Mouse (Mus musculus): Measurements from ENCODE around the gene Pi4k2b. TPM values are rescaled to one million over a fixed set of nuclear protein-coding genes. Genes with fewer than 3 reads are reported as not detected.

Pi4k2b gene
- polyA plus RNA-seq, 1 experiment from 2014 or later, result 11.8 TPM

DNA sequence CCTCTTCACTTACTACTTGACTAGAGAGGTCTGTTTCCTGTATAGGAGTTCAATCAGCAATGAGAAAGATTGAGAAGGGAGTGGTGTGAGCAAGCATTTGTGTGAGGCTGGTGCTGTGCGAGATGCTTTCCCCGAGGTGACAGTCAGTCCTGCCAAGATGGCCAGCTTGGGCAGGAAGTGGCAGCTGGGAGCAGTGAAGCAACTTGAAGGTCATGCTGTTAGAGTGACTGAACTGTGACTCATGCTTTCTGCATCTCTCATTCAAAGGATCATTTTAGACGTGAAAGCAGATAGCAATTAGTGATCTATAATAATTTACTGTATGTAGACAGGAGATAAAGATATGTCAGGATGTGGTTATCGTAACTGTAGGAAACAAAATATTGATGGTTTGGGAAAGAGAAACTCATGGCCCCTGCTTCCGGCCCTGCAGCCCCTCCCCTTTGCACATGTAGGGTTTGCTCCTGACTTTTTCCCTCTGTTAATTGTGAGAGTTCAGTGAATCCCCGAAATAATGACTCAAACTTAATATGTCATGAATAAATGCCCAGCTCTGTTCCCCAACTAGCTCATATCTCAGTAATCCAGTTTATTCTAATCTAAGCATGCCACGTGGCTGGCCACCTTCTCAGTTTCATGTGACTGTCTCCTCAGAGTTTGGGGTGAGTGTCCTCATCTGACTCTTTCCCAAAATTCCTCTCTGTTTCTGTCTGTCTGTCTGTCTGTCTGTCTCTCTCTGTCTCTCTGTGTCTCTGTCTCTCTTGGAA lies 45.4 kb downstream of the Pi4k2b start:
- Histone ChIP-seq H3K36me3 (ENCODE audit: control insufficient read depth, insufficient read depth, low read length) (no peaks in the 10 kb centered on the region), H3K9ac (ENCODE audit: low read depth, low read length) (no peak overlapping the region), H3K27ac (ENCODE audit: low read depth, low read length) (no peak overlapping the region), H3K4me2 (no peak overlapping the region), H3K4me1 (ENCODE audit: control insufficient read depth, insufficient read depth, low read length) (no peaks in the 10 kb centered on the region), H3K27me3 (ENCODE audit: control insufficient read depth, insufficient read depth, low read length) (no peaks in the 10 kb centered on the region), H3K9me3 (replicated peaks; ENCODE audit: control insufficient read depth, low read length) (no peaks in the 10 kb centered on the region), H3K4me3 (ENCODE audit: low read depth, low read length) (no peak overlapping the region)
- no peak for ATAC-seq (replicated peaks; ENCODE audit: insufficient number of reproducible peaks, low FRiP score, low TSS enrichment)
- WGBS (ENCODE audit: insufficient replicate concordance), result 68% methylated on average over 7 of the region's 7 CpGs

GRCm38 (mm10) chr5:52793230-52793629 lies 51.9 kb downstream of the Pi4k2b start:
- H3K27me3 ChIP-seq (ENCODE audit: control insufficient read depth, insufficient read depth, low read length), result no peaks in the 10 kb centered on the region
- H3K27ac ChIP-seq (ENCODE audit: low read depth, low read length), result no peak overlapping the region
- ATAC-seq (replicated peaks; ENCODE audit: insufficient number of reproducible peaks, low FRiP score, low TSS enrichment), result no peak
- WGBS (ENCODE audit: insufficient replicate concordance), result 92% methylated on average over 9 of the region's 9 CpGs
- H3K9ac ChIP-seq (ENCODE audit: low read depth, low read length), result no peak overlapping the region
- H3K9me3 ChIP-seq (replicated peaks; ENCODE audit: control insufficient read depth, low read length), result no peaks in the 10 kb centered on the region
- H3K36me3 ChIP-seq (ENCODE audit: control insufficient read depth, insufficient read depth, low read length), result peaks cover 5% of the 10 kb centered on the region
- H3K4me2 ChIP-seq, result no peak overlapping the region
- no peak overlapping the region for H3K4me3 ChIP-seq (ENCODE audit: low read depth, low read length)
- no peaks in the 10 kb centered on the region for H3K4me1 ChIP-seq (ENCODE audit: control insufficient read depth, insufficient read depth, low read length)

DNA sequence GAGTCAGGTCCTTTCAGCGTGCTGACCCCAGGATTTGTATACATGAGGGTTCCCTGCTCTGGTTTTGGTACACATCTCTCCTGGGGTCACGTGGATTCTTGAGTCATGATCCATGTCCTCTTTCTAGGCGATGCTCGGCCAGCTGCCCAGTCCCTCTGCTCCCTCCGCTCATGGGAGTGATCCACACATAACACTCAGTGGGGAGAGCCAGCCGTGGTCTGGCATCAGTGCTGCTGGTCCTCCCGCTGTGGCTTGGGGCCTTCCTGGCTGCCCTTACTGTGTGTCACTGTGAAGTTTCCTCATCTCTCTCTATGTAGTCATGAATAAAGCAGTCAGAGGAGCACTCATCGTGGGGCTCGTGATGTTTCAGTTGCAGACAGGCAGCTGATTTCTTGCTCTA lies 52.7 kb downstream of the Pi4k2b start:
- peaks cover 5% of the 10 kb centered on the region for H3K36me3 ChIP-seq (ENCODE audit: control insufficient read depth, insufficient read depth, low read length)

DNA sequence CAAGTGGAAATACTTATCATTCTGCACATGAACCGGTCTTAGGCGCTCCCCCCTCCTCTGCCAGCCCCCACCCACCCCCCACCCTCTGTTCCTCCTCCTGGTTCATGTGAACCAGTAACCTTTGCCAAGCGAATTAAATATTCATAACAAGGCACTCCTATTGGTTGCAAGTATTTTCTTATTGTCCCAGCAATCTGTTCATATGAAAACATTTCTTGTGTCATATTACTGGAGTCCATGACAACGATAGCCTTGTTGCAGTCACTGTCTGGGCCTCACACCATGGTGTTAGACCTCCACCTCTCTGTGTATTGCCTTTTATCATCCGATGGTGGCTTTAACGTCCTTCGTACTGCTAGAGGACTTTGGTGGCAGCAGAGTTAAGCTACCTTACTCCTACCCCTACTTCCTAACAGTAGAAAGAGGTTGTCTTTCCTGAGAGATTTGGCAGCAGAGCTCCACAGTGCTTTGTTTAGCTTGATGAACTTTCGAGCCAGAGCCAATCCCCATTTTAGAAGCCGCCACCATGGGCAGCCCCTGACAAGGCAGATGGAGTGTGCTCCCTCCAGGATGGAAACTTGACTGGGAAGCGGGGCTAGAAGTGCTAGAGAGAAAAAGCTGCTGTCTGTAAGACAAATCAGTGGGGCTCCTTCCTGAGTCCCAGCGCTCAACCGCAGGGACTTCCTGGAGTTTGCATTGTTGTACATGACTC lies 58.1 kb downstream of the Pi4k2b start:
- Histone ChIP-seq H3K36me3 (ENCODE audit: control insufficient read depth, insufficient read depth, low read length) (peaks cover 5% of the 10 kb centered on the region), H3K4me3 (ENCODE audit: low read depth, low read length) (no peak overlapping the region), H3K9me3 (replicated peaks; ENCODE audit: control insufficient read depth, low read length) (no peaks in the 10 kb centered on the region), H3K27ac (ENCODE audit: low read depth, low read length) (no peak overlapping the region), H3K4me1 (ENCODE audit: control insufficient read depth, insufficient read depth, low read length) (no peaks in the 10 kb centered on the region), H3K9ac (ENCODE audit: low read depth, low read length) (no peak overlapping the region), H3K4me2 (no peak overlapping the region), H3K27me3 (ENCODE audit: control insufficient read depth, insufficient read depth, low read length) (no peaks in the 10 kb centered on the region)
- no peak for ATAC-seq (replicated peaks; ENCODE audit: insufficient number of reproducible peaks, low FRiP score, low TSS enrichment)
- WGBS (ENCODE audit: insufficient replicate concordance), result 88% methylated on average over 12 of the region's 12 CpGs

More for the DNA sequence above, 52.7 kb downstream of the Pi4k2b start:
- no peak for ATAC-seq (replicated peaks; ENCODE audit: insufficient number of reproducible peaks, low FRiP score, low TSS enrichment)
- no peak overlapping the region for H3K4me3 ChIP-seq (ENCODE audit: low read depth, low read length)
- no peak overlapping the region for H3K4me2 ChIP-seq
- no peak overlapping the region for H3K9ac ChIP-seq (ENCODE audit: low read depth, low read length)
- 89% methylated on average over 9 of the region's 9 CpGs for WGBS (ENCODE audit: insufficient replicate concordance)
- H3K4me1 ChIP-seq (ENCODE audit: control insufficient read depth, insufficient read depth, low read length), result no peaks in the 10 kb centered on the region
- H3K9me3 ChIP-seq (replicated peaks; ENCODE audit: control insufficient read depth, low read length), result no peaks in the 10 kb centered on the region
- no peaks in the 10 kb centered on the region for H3K27me3 ChIP-seq (ENCODE audit: control insufficient read depth, insufficient read depth, low read length)
- H3K27ac ChIP-seq (ENCODE audit: low read depth, low read length), result no peak overlapping the region

GRCm38 (mm10) chr5:52805801-52806200 lies 64.4 kb downstream of the Pi4k2b start:
- H3K4me2 ChIP-seq, result no peak overlapping the region
- H3K4me1 ChIP-seq (ENCODE audit: control insufficient read depth, insufficient read depth, low read length), result peaks cover 2% of the 10 kb centered on the region; the same call in 1 of the 2 replicates
- no peaks in the 10 kb centered on the region for H3K27me3 ChIP-seq (ENCODE audit: control insufficient read depth, insufficient read depth, low read length)
- H3K27ac ChIP-seq (ENCODE audit: low read depth, low read length), result no peak overlapping the region
- no peak overlapping the region for H3K9ac ChIP-seq (ENCODE audit: low read depth, low read length)
- no peak overlapping the region for H3K4me3 ChIP-seq (ENCODE audit: low read depth, low read length)
- H3K36me3 ChIP-seq (ENCODE audit: control insufficient read depth, insufficient read depth, low read length), result peaks cover 6% of the 10 kb centered on the region; the same call in 1 of the 2 replicates
- H3K9me3 ChIP-seq (replicated peaks; ENCODE audit: control insufficient read depth, low read length), result no peaks in the 10 kb centered on the region
- 68% methylated on average over 4 of the region's 4 CpGs for WGBS (ENCODE audit: insufficient replicate concordance)
- no peak for ATAC-seq (replicated peaks; ENCODE audit: insufficient number of reproducible peaks, low FRiP score, low TSS enrichment)

GRCm38 (mm10) chr5:52806349-52806748 lies 65.0 kb downstream of the Pi4k2b start:
- H3K27ac ChIP-seq (ENCODE audit: low read depth, low read length), result no peak overlapping the region
- no peak for ATAC-seq (replicated peaks; ENCODE audit: insufficient number of reproducible peaks, low FRiP score, low TSS enrichment)
- H3K9me3 ChIP-seq (replicated peaks; ENCODE audit: control insufficient read depth, low read length), result no peaks in the 10 kb centered on the region
- H3K9ac ChIP-seq (ENCODE audit: low read depth, low read length), result no peak overlapping the region
- H3K36me3 ChIP-seq (ENCODE audit: control insufficient read depth, insufficient read depth, low read length), result peaks cover 6% of the 10 kb centered on the region; the same call in 1 of the 2 replicates
- 62% methylated on average over 8 of the region's 8 CpGs for whole genome bisulfite sequencing (ENCODE audit: insufficient replicate concordance)
- H3K4me3 ChIP-seq (ENCODE audit: low read depth, low read length), result no peak overlapping the region
- H3K4me2 ChIP-seq, result no peak overlapping the region
- H3K4me1 ChIP-seq (ENCODE audit: control insufficient read depth, insufficient read depth, low read length), result peaks cover 2% of the 10 kb centered on the region; the same call in 1 of the 2 replicates
- H3K27me3 ChIP-seq (ENCODE audit: control insufficient read depth, insufficient read depth, low read length), result no peaks in the 10 kb centered on the region

- no peak overlapping the region for H3K4me2 ChIP-seq
- peaks cover 6% of the 10 kb centered on the region; the same call in 1 of the 2 replicates for H3K36me3 ChIP-seq (ENCODE audit: control insufficient read depth, insufficient read depth, low read length)
- H3K27ac ChIP-seq (ENCODE audit: low read depth, low read length), result no peak overlapping the region
- H3K27me3 ChIP-seq (ENCODE audit: control insufficient read depth, insufficient read depth, low read length), result no peaks in the 10 kb centered on the region
- WGBS (ENCODE audit: insufficient replicate concordance), result 75% methylated on average over 7 of the region's 7 CpGs
- H3K9ac ChIP-seq (ENCODE audit: low read depth, low read length), result no peak overlapping the region
- H3K4me3 ChIP-seq (ENCODE audit: low read depth, low read length), result no peak overlapping the region
- no peaks in the 10 kb centered on the region for H3K9me3 ChIP-seq (replicated peaks; ENCODE audit: control insufficient read depth, low read length)
- no peak for ATAC-seq (replicated peaks; ENCODE audit: insufficient number of reproducible peaks, low FRiP score, low TSS enrichment)
- H3K4me1 ChIP-seq (ENCODE audit: control insufficient read depth, insufficient read depth, low read length), result peaks cover 2% of the 10 kb centered on the region; the same call in 1 of the 2 replicates
These were observed 65.7 kb downstream of the Pi4k2b start for GRCm38 (mm10) chr5:52807030-52807429.

GRCm38 (mm10) chr5:52810446-52810845 lies 69.1 kb downstream of the Pi4k2b start:
- 94% methylated on average over 6 of the region's 6 CpGs for WGBS (ENCODE audit: insufficient replicate concordance)
- no peaks in the 10 kb centered on the region for H3K9me3 ChIP-seq (replicated peaks; ENCODE audit: control insufficient read depth, low read length)
- H3K27me3 ChIP-seq (ENCODE audit: control insufficient read depth, insufficient read depth, low read length), result no peaks in the 10 kb centered on the region
- H3K9ac ChIP-seq (ENCODE audit: low read depth, low read length), result no peak overlapping the region
- H3K4me2 ChIP-seq, result no peak overlapping the region
- peaks cover 2% of the 10 kb centered on the region; the same call in 1 of the 2 replicates for H3K4me1 ChIP-seq (ENCODE audit: control insufficient read depth, insufficient read depth, low read length)
- H3K27ac ChIP-seq (ENCODE audit: low read depth, low read length), result no peak overlapping the region
- H3K4me3 ChIP-seq (ENCODE audit: low read depth, low read length), result no peak overlapping the region
- H3K36me3 ChIP-seq (ENCODE audit: control insufficient read depth, insufficient read depth, low read length), result no peaks in the 10 kb centered on the region; the same call in 1 of the 2 replicates
- ATAC-seq (replicated peaks; ENCODE audit: insufficient number of reproducible peaks, low FRiP score, low TSS enrichment), result no peak
